Mouse (Mus musculus) ES-E14 (cell line): ENCODE data around the gene Col4a1.

Experiments used
- CHD2 ChIP-seq: IDR thresholded peaks from 2 replicates; pipeline ENCODE4 v1.6.1; 2014; ENCODE audit warnings: mild to moderate bottlenecking, low read depth, low read length, inconsistent platforms
- MAFK ChIP-seq: IDR thresholded peaks from 2 replicates; pipeline ENCODE4 v1.6.1; 2014; ENCODE audit warnings: mild to moderate bottlenecking, low read depth, low read length, inconsistent platforms; ENCODE audit not compliant: insufficient read depth
- ZC3H11A ChIP-seq: IDR thresholded peaks from 2 replicates; pipeline ENCODE4 v1.6.1; 2012; ENCODE audit warnings: low read depth, mild to moderate bottlenecking, inconsistent platforms, low read length, borderline replicate concordance
- ZNF384 ChIP-seq: IDR thresholded peaks from 2 replicates; pipeline ENCODE4 v1.6.1; 2012; ENCODE audit warnings: low read depth, low read length, inconsistent platforms

GRCm38 (mm10) chr8:11308570-11308998 is 4.0 kb downstream of the Col4a1 start:
- TF ChIP-seq MAFK: no peak
- TF ChIP-seq CHD2: peak; percentile 21; the same call in 1 of the 2 replicates
- TF ChIP-seq ZNF384: no peak
- no peak for TF ChIP-seq ZC3H11A
